ENCODE assay signal across 8 mouse cellular contexts in genomic region chr15:81745601-81746114, GRCm38 (mm10). TPM values are rescaled to one million over a fixed set of nuclear protein-coding genes. Genes with fewer than 3 reads are reported as not detected.
DNase-seq lines count a peak whose midpoint lies in the region; ATAC-seq and TF ChIP-seq lines count a peak whose summit lies in the region.

No protein-coding gene starts in this region.

- peak overlapping the region; percentile 81 for H3K4me2 ChIP-seq in intestine, embryonic 16.5 days (ENCODE audit: low read depth, low read length)
- H3K4me2 ChIP-seq in limb, embryonic 14.5 days (replicated peaks; ENCODE audit: low read depth, low read length, severe bottlenecking): peak overlapping the region; percentile 78
- peak overlapping the region; percentile 86 for H3K4me2 ChIP-seq in midbrain, embryonic 14.5 days (ENCODE audit: low read length)

- H3K27ac ChIP-seq in intestine, embryonic 16.5 days (ENCODE audit: low read length): peak overlapping the region; percentile 80
- peak overlapping the region; percentile 90 for H3K27ac ChIP-seq in limb, embryonic 14.5 days (replicated peaks; ENCODE audit: low read depth, low read length)
- peak overlapping the region; percentile 92 for H3K27ac ChIP-seq in midbrain, embryonic 14.5 days (replicated peaks; ENCODE audit: low read depth, low read length)

- H3K9ac ChIP-seq in intestine, embryonic 16.5 days (ENCODE audit: low read depth, low read length): peak overlapping the region; percentile 94
- H3K9ac ChIP-seq in limb, embryonic 14.5 days (ENCODE audit: low read depth, low read length, severe bottlenecking): peak overlapping the region; percentile 94
- H3K9ac ChIP-seq in midbrain, embryonic 14.5 days (replicated peaks; ENCODE audit: low read length): peak overlapping the region; percentile 97

- no peaks in the 10 kb centered on the region for H3K36me3 ChIP-seq in intestine, embryonic 16.5 days (ENCODE audit: control insufficient read depth, insufficient read depth, low read length)
- H3K36me3 ChIP-seq in limb, embryonic 14.5 days (ENCODE audit: control insufficient read depth, insufficient read depth, low read length): 0 out of 2 replicates have a peak, but pooled peaks cover 4% of the 10 kb centered on the region
- H3K36me3 ChIP-seq in midbrain, embryonic 14.5 days (ENCODE audit: control insufficient read depth, insufficient read depth, low read length): no peaks in the 10 kb centered on the region
- H3K36me3 ChIP-seq in splenic B cell, adult 2 months (ENCODE audit: control insufficient read depth, insufficient read depth, low read length, poor library complexity, severe bottlenecking): no peaks in the 10 kb centered on the region

- 1% methylated on average over 32 of the region's 33 CpGs for WGBS in intestine, embryonic 16.5 days
- WGBS in limb, embryonic 14.5 days: under 1% methylated on average over 22 of the region's 33 CpGs
- WGBS in midbrain, embryonic 14.5 days: under 1% methylated on average over 33 of the region's 33 CpGs

- H3K27me3 ChIP-seq in intestine, embryonic 16.5 days (replicated peaks; ENCODE audit: control insufficient read depth, insufficient read depth, low read length): no peaks in the 10 kb centered on the region
- H3K27me3 ChIP-seq in limb, embryonic 14.5 days (ENCODE audit: control insufficient read depth, insufficient read depth, low read length): no peaks in the 10 kb centered on the region
- no peaks in the 10 kb centered on the region for H3K27me3 ChIP-seq in midbrain, embryonic 14.5 days (ENCODE audit: control insufficient read depth, insufficient read depth, low read length)
- no peaks in the 10 kb centered on the region for H3K27me3 ChIP-seq in splenic B cell, adult 2 months (ENCODE audit: control insufficient read depth, insufficient read depth, low read length, poor library complexity, severe bottlenecking)

- TF ChIP-seq POLR2A in limb, embryonic 14.5 days (IDR thresholded peaks at IDR 0.05; ENCODE audit: borderline replicate concordance, extremely low read depth, insufficient read depth, insufficient read length): 0 out of 2 replicates have a peak, but pooled peaks have one; percentile 13

- H3K4me3 ChIP-seq in intestine, embryonic 16.5 days (ENCODE audit: low read length): peak overlapping the region; percentile 90
- peak overlapping the region; percentile 73 for H3K4me3 ChIP-seq in limb, embryonic 14.5 days (replicated peaks; ENCODE audit: low read length)
- peak overlapping the region; percentile 94 for H3K4me3 ChIP-seq in midbrain, embryonic 14.5 days (replicated peaks; ENCODE audit: low read depth, low read length)

- ATAC-seq in cerebellum, adult (ENCODE audit: insufficient number of reproducible peaks, low FRiP score, low TSS enrichment): no peak
- ATAC-seq in granulocyte monocyte progenitor cell, adult 5-6 weeks (replicated peaks; ENCODE audit: poor library complexity, severe bottlenecking): peak; percentile 69
- ATAC-seq in intestine, embryonic 16.5 days: peak; percentile 49
- ATAC-seq in limb, embryonic 14.5 days (ENCODE audit: low FRiP score, low read depth): peak; percentile 75
- ATAC-seq in midbrain, embryonic 14.5 days (ENCODE audit: low FRiP score, low TSS enrichment): peak; percentile 84

- DNase-seq in cerebellum, adult 11 months: peak; percentile 38
- DNase-seq in embryo, embryonic 10 days (ENCODE audit: low spot score): peak; percentile 79
- DNase-seq in limb, embryonic 14.5 days (ENCODE audit: low spot score): peak; percentile 66
- DNase-seq in midbrain, embryonic 14.5 days: peak; percentile 84
- DNase-seq in splenic B cell, adult 2 months (ENCODE audit: low read depth, low spot score): peak; percentile 53

- no peaks in the 10 kb centered on the region for H3K9me3 ChIP-seq in intestine, embryonic 16.5 days (ENCODE audit: control insufficient read depth, low read length)
- no peaks in the 10 kb centered on the region for H3K9me3 ChIP-seq in limb, embryonic 14.5 days (ENCODE audit: control insufficient read depth, low read length)
- H3K9me3 ChIP-seq in midbrain, embryonic 14.5 days (ENCODE audit: control insufficient read depth, low read length): no peaks in the 10 kb centered on the region

- peaks cover 7% of the 10 kb centered on the region for H3K4me1 ChIP-seq in intestine, embryonic 16.5 days (ENCODE audit: control insufficient read depth, insufficient read depth, low read length)
- peaks cover 6% of the 10 kb centered on the region for H3K4me1 ChIP-seq in limb, embryonic 14.5 days (ENCODE audit: control insufficient read depth, insufficient read depth, low read length)
- H3K4me1 ChIP-seq in midbrain, embryonic 14.5 days (ENCODE audit: control insufficient read depth, insufficient read depth, low read length): peaks cover 8% of the 10 kb centered on the region; the same call in 1 of the 2 replicates

RNA-seq across cellular contexts. Expression of gene Rangap1, which starts 0.3 kb away (rescaled TPM):
- 58.9 and 63.9 TPM in 2 replicates for total RNA-seq in granulocyte monocyte progenitor cell, adult 5-6 weeks (2014; fragmentation: Nextera tagmentation)
- total RNA-seq in granulocyte monocyte progenitor cell, adult 5-6 weeks (2017): 114 TPM in 2 replicates
- polyA plus RNA-seq in intestine, embryonic 16.5 days (2015; fragmentation: Nextera tagmentation; extraction: Ambion mirVana): 81.1 and 90.4 TPM in 2 replicates
- 69.7 and 74.3 TPM in 2 replicates for polyA plus RNA-seq in limb, embryonic 14.5 days (2012; rRNA removed)
- polyA plus RNA-seq in limb, embryonic 14.5 days (2014; fragmentation: Nextera tagmentation; extraction: Ambion mirVana): 83.7 and 86.6 TPM in 2 replicates
- polyA plus RNA-seq in midbrain, embryonic 14.5 days (2014; fragmentation: Nextera tagmentation; extraction: Ambion mirVana): 118 and 119 TPM in 2 replicates

RNA-seq across cellular contexts. Expression of gene Zc3h7b, which starts 0.8 kb away (rescaled TPM):
- 20.7 and 31.9 TPM in 2 replicates for total RNA-seq in granulocyte monocyte progenitor cell, adult 5-6 weeks (2014; fragmentation: Nextera tagmentation)
- 15.0 and 19.2 TPM in 2 replicates for total RNA-seq in granulocyte monocyte progenitor cell, adult 5-6 weeks (2017)
- 11.7 and 12.0 TPM in 2 replicates for polyA plus RNA-seq in intestine, embryonic 16.5 days (2015; fragmentation: Nextera tagmentation; extraction: Ambion mirVana)
- polyA plus RNA-seq in limb, embryonic 14.5 days (2012; rRNA removed): 61.9 and 70.8 TPM in 2 replicates
- polyA plus RNA-seq in limb, embryonic 14.5 days (2014; fragmentation: Nextera tagmentation; extraction: Ambion mirVana): 38.5 and 43.2 TPM in 2 replicates
- 61.2 and 63.8 TPM in 2 replicates for polyA plus RNA-seq in midbrain, embryonic 14.5 days (2014; fragmentation: Nextera tagmentation; extraction: Ambion mirVana)

RNA-seq across cellular contexts. Expression of gene Chadl, which starts 48.6 kb away (rescaled TPM):
- not detected in 2 replicates for total RNA-seq in granulocyte monocyte progenitor cell, adult 5-6 weeks (2014; fragmentation: Nextera tagmentation)
- 0.43 TPM in 1 of 2 replicates, not detected in the other for total RNA-seq in granulocyte monocyte progenitor cell, adult 5-6 weeks (2017)
- polyA plus RNA-seq in intestine, embryonic 16.5 days (2015; fragmentation: Nextera tagmentation; extraction: Ambion mirVana): 1.7 and 2.2 TPM in 2 replicates
- polyA plus RNA-seq in limb, embryonic 14.5 days (2012; rRNA removed): 46.3 and 87.4 TPM in 2 replicates
- polyA plus RNA-seq in limb, embryonic 14.5 days (2014; fragmentation: Nextera tagmentation; extraction: Ambion mirVana): 22.6 and 27.4 TPM in 2 replicates
- 25.2 and 34.8 TPM in 2 replicates for polyA plus RNA-seq in midbrain, embryonic 14.5 days (2014; fragmentation: Nextera tagmentation; extraction: Ambion mirVana)

RNA-seq across cellular contexts. Expression of gene Tef, which starts 56.6 kb away (rescaled TPM):
- total RNA-seq in granulocyte monocyte progenitor cell, adult 5-6 weeks (2014; fragmentation: Nextera tagmentation): 6.6 and 9.4 TPM in 2 replicates
- 6.9 and 10.1 TPM in 2 replicates for total RNA-seq in granulocyte monocyte progenitor cell, adult 5-6 weeks (2017)
- polyA plus RNA-seq in intestine, embryonic 16.5 days (2015; fragmentation: Nextera tagmentation; extraction: Ambion mirVana): 12.5 and 14.5 TPM in 2 replicates
- 45.7 and 49.2 TPM in 2 replicates for polyA plus RNA-seq in limb, embryonic 14.5 days (2012; rRNA removed)
- 25.5 and 29.3 TPM in 2 replicates for polyA plus RNA-seq in limb, embryonic 14.5 days (2014; fragmentation: Nextera tagmentation; extraction: Ambion mirVana)
- 12.9 and 19.6 TPM in 2 replicates for polyA plus RNA-seq in midbrain, embryonic 14.5 days (2014; fragmentation: Nextera tagmentation; extraction: Ambion mirVana)
